In genomic region chr7:73091758-73092157, GRCm38 (mm10) we compare ENCODE assay signal across 15 mouse cellular contexts.
"Had no signal": no experiment of that assay in that cellular context is flagged by ENCODE, and none has a peak within 500 bp of the region (broad histone marks: within the 10 kb centered on the region; RNA-seq: fewer than 3 reads in every experiment).

No protein-coding gene starts in this region.

- H3K4me3 ChIP-seq: neural tube, embryonic 15.5 days; stomach, embryonic 15.5 days had no signal

- H3K9ac ChIP-seq: neural tube, embryonic 15.5 days; stomach, embryonic 15.5 days had no signal

- H3K9me3 ChIP-seq: neural tube, embryonic 15.5 days; stomach, embryonic 15.5 days had no signal

- H3K36me3 ChIP-seq: neural tube, embryonic 15.5 days; stomach, embryonic 15.5 days had no signal

- DNase-seq: retina, postnatal 1 day; right cerebral cortex, adult 18-20 months; right cerebral cortex, postnatal 14 days; right cerebral cortex, postnatal 25 days; right cerebral cortex, postnatal 4 days; spleen, adult 18-20 months; thymus, adult 18-20 months; thymus, adult 2 months; thymus, postnatal 14 days; thymus, postnatal 25 days; thymus, postnatal 36 days; thymus, postnatal 4 days had no signal

- H3K4me1 ChIP-seq: neural tube, embryonic 15.5 days; stomach, embryonic 15.5 days had no signal

- H3K4me2 ChIP-seq: neural tube, embryonic 15.5 days; stomach, embryonic 15.5 days had no signal

- H3K27me3 ChIP-seq: neural tube, embryonic 15.5 days; stomach, embryonic 15.5 days had no signal

- H3K27ac ChIP-seq: neural tube, embryonic 15.5 days; stomach, embryonic 15.5 days; stomach, postnatal 0 days had no signal
